15 mouse cellular contexts compared by ENCODE assay signal in genomic region chr12:101794458-101794857, GRCm38 (mm10). TPM values are rescaled to one million over a fixed set of nuclear protein-coding genes. Genes with fewer than 3 reads are reported as not detected.
DNase-seq lines count a peak whose midpoint lies in the region; ATAC-seq and TF ChIP-seq lines count a peak whose summit lies in the region.
"Had no signal": no experiment of that assay in that cellular context is flagged by ENCODE, and none has a peak within 500 bp of the region (broad histone marks: within the 10 kb centered on the region; RNA-seq: fewer than 3 reads in every experiment).

No protein-coding gene starts in this region.

- H3K27ac ChIP-seq in liver, adult 2 months (replicated peaks; ENCODE audit: insufficient read depth, low read depth, low read length): no peak overlapping the region
- H3K27ac ChIP-seq: embryonic facial prominence, embryonic 10.5 days; intestine, embryonic 15.5 days; left cerebral cortex, adult 2 months had no signal

- no peaks in the 10 kb centered on the region for H3K79me2 ChIP-seq in liver, adult 2 months (ENCODE audit: control insufficient read depth, insufficient read depth, low read length)

- no peak overlapping the region for H3K4me3 ChIP-seq in liver, adult 2 months (ENCODE audit: insufficient read depth, low read depth, low read length)
- H3K4me3 ChIP-seq: embryonic facial prominence, embryonic 10.5 days; intestine, embryonic 15.5 days; left cerebral cortex, adult 2 months; megakaryocyte, embryonic 14.5 days had no signal

- H3K36me3 ChIP-seq in liver, adult 2 months (ENCODE audit: control insufficient read depth, insufficient read depth, low read length): no peaks in the 10 kb centered on the region
- H3K36me3 ChIP-seq: embryonic facial prominence, embryonic 10.5 days; intestine, embryonic 15.5 days had no signal

- no peak for TF ChIP-seq CTCF in liver, adult 2 months (IDR thresholded peaks at IDR 0.05; ENCODE audit: low read depth, low read length)

- H3K4me1 ChIP-seq in liver, adult 2 months (ENCODE audit: control insufficient read depth, insufficient read depth, low read length): no peaks in the 10 kb centered on the region
- H3K4me1 ChIP-seq: intestine, embryonic 15.5 days; megakaryocyte, embryonic 14.5 days had no signal

- no peaks in the 10 kb centered on the region for H3K27me3 ChIP-seq in liver, adult 2 months (ENCODE audit: control insufficient read depth, insufficient read depth, low read length)
- H3K27me3 ChIP-seq: intestine, embryonic 15.5 days; Patski had no signal

- TF ChIP-seq POLR2A in liver, adult 2 months (IDR thresholded peaks at IDR 0.05; ENCODE audit: extremely low read depth, insufficient read depth, low read length): no peak

- no peak for ATAC-seq in frontal cortex, adult (ENCODE audit: low TSS enrichment)
- ATAC-seq: intestine, embryonic 15.5 days; Patski had no signal

- no peak overlapping the region for H3K9ac ChIP-seq in liver, adult 2 months (ENCODE audit: low read depth, low read length)
- H3K9ac ChIP-seq: intestine, embryonic 15.5 days had no signal

- DNase-seq in liver, adult 2 months (ENCODE audit: extremely low read depth, low read depth, low spot score): peak; percentile 19
- no peak for DNase-seq in liver
- DNase-seq in adrenal gland, postnatal 10 days: peak; percentile 54
- DNase-seq in kidney, adult 9 months: peak; percentile 73
- peak; percentile 72 for DNase-seq in lung, postnatal 36 days
- DNase-seq in cerebellum, adult 9-11 months: no peak
- DNase-seq in frontal cortex, postnatal 10 days (ENCODE audit: low spot score in 2 of 2): no peak
- DNase-seq: cerebellum, adult 8-10 months; thymus, postnatal 36 days had no signal

- 79% methylated on average over 3 of the region's 3 CpGs for WGBS in liver, adult 2 months

RNA-seq across cellular contexts. Expression of gene Fbln5, which starts 24.4 kb away (rescaled TPM):
- 3.6 and 4.6 TPM in 2 replicates for total RNA-seq in liver, adult 2 months (2014; rRNA removed)
- 4.8 and 6.3 TPM in 2 replicates for polyA plus RNA-seq in liver, adult 2 months (2012; rRNA removed)
- 10 to 100 TPM; 60.7 to 81.7 TPM for total RNA-seq in adrenal gland, postnatal 10 days (2021)

Comparison
In these comparisons a context has a peak if more than half of its experiments do, and no peak if none do; other contexts are left out.
1. DNase-seq: peak in liver, adult 2 months (single experiment), adrenal gland, postnatal 10 days (single experiment), kidney, adult 9 months (single experiment) and lung, postnatal 36 days (single experiment); none in liver (single experiment), cerebellum, adult 9-11 months (single experiment) and frontal cortex, postnatal 10 days (0 of 2).
2. RNA of gene Fbln5, which starts 24.4 kb away (total RNA-seq): 60.7 to 81.7 TPM in adrenal gland, postnatal 10 days; 3.6 to 4.6 TPM in liver, adult 2 months; every median in the first group is over 10 times any median in the second.